Mouse (Mus musculus) heart, postnatal 0 days (tissue): ENCODE measurements around the gene Tmem269.

Experiments used
- CTCF ChIP-seq: IDR thresholded peaks from 2 replicates; pipeline ENCODE4 v1.5.1; 2016; ENCODE audit warnings: antibody characterized with exemption, control low read depth, low read depth
- EP300 ChIP-seq: IDR thresholded peaks from 2 replicates; pipeline ENCODE4 v1.6.1; 2016; ENCODE audit warnings: antibody characterized with exemption, low read depth

- TF ChIP-seq CTCF (no peak), EP300 (no peak)
These were observed 26.6 kb upstream of the Tmem269 start for GRCm38 (mm10) chr4:119244468-119245240.
